Mouse (Mus musculus) activated CD4-positive, CD25-positive, alpha-beta regulatory T cell, adult 4 months (primary cell): ENCODE results near the gene Siah1a. TPM values are rescaled to one million over a fixed set of nuclear protein-coding genes. Genes with fewer than 3 reads are reported as not detected.

Experiments
- ATAC-seq: one replicate; pipeline ENCODE4 v1.8.0; 2017
- polyA plus RNA-seq, 2 experiments: library from polyadenylated mRNA; unstranded; fragments of 100-300 nt; shearing (Covaris generic); gene quantifications; one replicate each; pipeline ENCODE4 v1.2.1; 2017

Siah1a gene
- 1 to 10 TPM; 5.6 to 8.2 TPM for polyA plus RNA-seq

DNA sequence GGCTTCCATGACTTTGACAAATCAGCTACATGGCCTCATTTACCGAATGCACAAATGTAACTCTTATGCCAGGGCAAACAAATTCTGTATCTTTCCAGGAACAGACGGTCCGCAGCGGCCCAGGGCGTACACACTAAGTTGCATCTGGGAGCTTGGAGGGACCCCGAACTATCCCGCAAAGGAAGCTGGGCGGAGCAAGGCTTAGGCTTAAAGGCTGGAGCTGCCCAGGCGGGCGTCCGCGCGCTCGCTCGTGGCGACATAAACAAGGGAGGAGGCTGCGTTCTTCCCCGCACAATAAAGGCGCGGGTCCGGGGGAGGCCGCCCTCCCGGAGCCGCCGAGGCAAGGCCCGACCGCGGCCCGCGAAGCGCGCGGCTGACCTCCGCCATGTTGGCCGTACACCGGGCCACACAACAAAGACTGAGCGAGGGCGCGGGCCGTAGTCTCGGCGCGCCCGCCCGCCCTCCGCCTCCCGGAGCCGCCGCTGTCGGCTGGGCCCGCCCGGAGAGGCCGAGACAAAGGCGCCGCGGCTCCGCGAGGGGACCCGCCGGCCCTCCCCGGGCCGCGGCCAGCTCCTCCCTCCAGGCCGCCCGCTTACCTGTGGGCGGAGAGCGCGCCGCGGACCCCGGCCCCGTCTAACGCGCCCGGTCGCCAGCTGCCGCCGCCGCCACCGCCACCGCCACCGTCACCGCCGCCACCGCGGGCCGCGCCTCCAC is at the start of gene Siah1a, which contains the start of gene Gm10638:
Gene Siah1a, minus strand, starts transcription at position 714 of the 714 bp plus-strand sequence.
Gene Gm10638, plus strand, starts transcription at position 479 of the 714 bp plus-strand sequence.
- peak; percentile 24 for ATAC-seq

DNA sequence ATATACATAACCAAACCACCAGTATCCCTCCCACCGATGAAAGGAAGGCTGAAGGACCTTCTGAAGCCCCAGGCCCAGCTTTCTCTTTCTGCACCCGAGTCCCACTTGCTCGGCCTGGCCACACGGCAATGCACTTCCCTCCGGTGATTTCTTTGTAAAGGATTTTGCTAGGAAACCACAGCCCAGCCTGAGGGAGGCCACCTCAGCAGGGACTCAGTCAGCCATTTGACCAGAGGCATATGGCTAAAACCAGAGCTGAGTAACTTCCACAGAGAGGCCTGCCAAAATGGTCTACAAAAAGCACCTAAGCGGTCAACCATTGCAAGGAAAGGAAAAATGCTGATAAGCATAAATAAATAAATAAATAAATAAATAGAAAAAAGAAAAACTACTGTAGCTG is 49.0 kb upstream of the Siah1a start:
- ATAC-seq = no peak

DNA sequence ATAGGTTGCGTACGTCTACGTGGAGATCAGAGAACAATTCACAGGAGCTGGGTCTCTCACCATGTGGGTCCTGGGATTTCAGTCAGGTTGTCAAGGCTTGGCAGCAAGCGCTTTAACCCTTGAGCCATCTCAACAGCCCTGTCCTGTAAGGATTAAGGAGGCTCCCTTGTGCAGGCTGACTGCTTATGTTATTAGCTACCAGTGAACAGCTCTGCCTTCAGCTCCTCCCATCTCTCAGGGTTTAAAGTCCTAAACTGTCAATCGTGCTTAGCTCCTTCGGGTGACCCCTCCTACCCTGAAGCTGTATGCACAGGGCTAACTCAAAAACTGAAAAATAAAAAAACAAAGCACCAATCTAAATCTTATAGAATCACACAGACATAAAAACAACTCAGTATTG is 45.8 kb upstream of the Siah1a start:
- no peak for ATAC-seq

DNA sequence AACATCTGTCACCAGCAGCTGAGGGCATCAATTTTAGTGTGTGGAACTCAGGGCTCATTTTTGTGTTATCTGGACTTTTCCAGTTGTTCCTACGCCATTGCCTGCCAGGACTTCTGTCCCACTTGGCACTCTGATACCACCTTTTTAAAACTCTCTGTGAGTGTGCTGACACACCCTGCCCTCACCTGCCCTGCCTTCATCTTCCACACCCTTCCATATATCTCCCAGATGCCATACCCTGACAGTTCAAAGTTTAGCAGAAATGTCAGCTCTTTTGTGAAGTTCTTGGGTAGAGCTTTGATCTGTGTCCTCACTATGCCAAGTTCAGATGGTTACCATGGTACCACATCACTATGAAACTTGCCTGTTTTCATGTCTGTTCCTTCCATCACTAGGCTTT is 43.8 kb upstream of the Siah1a start:
- ATAC-seq = no peak

DNA sequence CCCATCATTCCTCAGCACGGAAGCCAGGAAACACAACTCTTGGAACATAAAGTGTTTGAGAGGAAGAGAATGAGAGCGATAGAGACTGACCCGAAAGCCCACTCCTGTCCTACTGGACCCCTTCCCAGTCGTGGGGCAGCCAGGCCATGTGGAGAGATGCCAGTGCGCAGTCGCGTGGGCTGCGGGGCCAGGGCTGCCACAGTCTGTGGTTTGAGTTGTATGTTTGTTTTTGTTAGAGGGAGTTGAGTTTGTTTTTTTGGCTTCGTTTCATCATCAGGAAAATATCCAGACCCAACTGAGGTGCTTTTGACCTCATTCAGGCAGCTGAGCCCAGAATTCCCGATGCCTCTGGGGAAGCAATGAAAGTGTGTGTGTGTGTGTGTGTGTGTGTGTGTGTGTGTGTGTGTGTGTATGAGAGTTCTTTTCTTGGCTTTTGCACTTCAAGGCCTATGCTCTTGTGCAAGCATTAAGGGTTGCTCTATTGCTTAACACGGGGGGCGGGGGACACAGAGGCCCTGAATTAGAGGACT is 42.2 kb upstream of the Siah1a start:
- no peak for ATAC-seq

DNA sequence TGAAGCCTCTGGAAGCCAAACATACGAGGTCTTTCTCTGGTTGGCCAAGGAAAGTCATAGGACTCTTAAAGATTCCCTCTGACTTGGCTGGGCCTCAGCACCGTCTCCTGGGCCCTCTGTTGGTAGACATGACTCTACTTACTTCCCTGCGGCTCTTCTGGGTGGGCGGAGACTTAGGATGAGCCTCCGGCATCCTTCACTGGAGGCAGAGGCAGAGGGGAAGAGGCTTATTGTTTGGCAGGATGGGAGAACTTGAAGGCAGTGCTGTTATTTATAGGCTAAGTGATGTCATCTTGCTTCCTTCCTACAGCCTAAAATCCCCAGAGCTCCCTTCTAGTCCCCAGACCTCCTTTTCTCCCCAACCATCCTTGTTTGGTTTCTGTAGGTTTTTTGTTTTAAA is 40.8 kb upstream of the Siah1a start:
- ATAC-seq = no peak

DNA sequence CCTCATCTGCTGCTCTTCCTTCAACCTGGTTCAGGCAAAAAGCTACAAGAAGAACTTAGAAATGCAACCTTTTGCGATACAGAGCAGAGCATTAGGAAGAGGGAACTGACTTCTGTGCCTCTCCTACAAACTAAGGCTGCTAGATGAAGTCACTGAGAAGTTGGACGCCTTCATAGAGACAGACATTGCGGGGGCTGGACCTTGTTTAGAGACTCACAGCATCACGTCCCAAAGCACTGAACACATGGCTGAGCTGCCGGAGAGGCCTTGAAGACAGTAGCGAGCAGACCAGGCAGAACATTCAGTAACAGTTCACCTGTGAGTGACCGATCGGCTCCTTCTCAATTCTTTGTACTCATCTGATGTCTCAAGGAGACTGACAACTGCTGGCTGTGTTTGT is 35.4 kb upstream of the Siah1a start:
- no peak for ATAC-seq

DNA sequence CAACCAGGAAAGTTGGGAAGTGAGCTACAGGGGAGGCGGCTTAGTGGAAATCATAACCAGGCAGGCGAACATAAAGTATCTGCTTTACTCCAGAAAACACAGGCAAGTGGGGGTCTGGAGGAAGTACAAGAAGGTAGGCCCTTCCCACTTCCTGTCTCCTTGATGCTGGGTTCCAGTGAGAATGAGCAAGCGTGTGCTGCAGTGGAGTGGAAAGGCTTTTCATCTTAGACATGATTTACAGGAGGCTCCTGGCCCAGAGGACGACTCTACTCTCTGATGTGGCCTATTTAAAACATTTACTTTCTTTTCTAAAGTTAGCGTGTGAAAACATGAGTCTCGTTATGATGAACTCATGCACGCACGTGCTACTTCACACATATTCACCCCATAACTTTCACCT is 33.5 kb upstream of the Siah1a start:
- ATAC-seq = peak; percentile 56

DNA sequence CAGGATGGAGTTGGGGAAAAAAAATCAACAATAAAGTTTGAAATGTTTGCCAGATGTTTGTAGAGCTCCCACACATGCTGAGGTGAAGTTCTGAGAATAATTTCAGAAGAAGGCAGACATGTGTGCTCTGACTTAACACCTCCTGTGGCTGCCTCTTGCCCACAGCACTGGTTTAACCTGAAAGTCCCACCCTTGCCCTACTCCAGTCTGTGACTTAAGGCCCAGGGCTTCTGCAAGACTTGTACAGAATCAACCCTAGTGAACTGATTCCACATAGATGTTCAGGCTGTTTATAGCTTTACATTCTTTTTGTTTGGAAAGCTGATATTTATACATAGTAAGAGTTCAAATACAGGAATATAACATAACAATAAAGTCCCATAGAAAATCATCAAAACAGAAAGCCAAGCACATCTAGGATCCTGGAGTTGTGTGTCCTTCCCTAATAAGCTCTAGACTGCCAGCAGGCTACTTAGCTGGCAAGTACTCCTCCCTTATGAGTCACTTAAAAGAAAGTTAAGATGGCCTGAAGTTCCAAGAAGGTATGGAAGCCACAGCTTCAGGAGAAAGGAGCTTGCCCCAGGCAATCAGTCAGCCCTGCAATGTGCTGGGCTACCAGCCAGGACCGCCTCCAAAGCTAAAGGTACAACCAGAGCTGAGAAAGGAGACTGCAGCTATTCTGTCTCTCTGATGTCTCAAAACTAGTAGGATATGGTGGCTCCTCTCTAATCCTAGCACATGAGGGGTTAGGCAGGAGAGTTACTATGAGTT is 24.4 kb upstream of the Siah1a start:
- no peak for ATAC-seq

DNA sequence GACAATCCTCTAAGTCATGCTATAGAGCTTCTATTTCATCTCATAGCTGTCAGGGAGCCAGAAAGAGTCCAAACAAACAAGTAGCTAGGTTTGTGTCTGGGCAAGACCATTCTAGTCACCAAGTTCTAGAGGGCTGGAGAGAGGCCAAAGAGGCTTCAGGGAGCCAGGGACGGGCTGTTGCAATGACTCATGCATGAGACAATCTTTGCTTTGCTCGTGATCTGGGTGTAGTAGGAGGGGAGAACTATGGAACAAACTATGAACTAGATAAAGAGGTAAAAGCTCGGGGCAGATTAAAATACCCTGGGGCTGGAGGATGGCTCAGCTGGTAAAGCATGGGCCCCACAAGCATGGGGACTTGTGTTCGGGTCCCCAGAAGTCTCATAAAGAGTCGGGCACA is 22.8 kb upstream of the Siah1a start:
- ATAC-seq = no peak

DNA sequence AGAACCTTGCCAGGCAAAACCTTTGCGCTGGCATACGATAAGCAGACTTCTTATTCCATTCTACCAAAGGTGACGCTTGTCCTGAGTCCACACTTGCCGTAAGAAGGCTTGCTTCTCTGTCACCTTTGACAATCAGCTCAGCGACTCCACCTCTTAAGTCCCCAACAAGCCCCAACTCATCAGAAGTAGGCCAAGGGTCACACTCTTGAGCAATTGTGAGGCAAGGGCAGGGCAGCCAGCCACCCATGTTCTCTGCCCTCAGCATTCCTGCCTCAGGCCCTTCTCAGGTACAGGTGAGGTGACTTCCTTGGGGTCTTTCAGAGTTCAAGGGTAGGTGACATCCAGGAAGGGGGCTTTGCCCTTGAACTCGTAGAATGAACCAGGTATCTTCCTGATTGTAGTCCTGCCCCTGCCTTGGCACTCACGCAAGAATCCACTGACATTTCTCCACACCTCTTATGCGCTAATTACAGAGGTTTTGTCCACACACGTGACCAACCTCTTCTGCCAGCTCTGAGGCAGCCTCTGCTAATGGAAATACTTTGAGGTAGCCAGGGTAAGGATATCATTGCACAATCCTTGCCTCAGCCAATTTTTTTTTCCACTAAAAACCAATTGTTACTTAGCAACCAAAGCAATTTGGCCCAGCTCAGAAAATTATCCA is 20.9 kb upstream of the Siah1a start:
- ATAC-seq = no peak

DNA sequence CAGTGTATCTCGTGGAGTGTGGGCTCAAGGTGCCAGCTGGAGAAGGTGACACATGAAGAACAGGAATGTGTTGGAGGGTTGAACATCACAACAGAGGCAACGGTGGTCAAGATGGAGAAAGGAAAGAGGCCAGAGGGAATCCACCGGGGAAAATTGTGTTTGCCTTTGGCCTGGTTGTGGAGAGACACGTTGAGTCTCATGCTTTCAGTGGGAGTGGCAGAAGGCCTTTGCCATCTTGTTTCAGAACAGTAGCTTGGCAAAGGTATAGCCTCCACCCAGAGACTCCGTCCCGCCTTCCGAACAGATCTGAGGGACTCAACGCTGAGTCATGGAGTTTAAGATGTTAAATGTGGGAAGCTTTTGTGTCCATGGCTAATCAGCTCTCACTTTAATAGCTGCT is 19.9 kb upstream of the Siah1a start:
- ATAC-seq = no peak

DNA sequence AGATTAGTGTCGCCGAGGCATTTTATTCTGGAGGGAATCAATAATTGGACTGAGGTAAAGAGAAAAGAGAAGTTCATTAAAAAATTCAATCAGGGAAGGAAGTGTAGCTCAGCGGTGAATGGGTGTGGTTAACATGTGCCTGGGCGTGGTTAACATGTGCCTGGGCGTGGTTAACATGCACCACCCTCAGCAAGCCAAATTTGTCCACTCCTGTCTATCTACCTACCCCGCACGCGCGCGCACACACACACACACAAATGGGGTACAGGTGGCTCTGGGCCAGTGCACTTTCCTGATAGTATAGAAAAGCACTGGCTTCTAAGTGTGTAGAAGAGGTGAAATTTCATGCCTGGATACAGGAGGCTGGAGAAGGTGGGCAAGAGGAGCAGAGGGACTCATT is 19.4 kb upstream of the Siah1a start:
- no peak for ATAC-seq

DNA sequence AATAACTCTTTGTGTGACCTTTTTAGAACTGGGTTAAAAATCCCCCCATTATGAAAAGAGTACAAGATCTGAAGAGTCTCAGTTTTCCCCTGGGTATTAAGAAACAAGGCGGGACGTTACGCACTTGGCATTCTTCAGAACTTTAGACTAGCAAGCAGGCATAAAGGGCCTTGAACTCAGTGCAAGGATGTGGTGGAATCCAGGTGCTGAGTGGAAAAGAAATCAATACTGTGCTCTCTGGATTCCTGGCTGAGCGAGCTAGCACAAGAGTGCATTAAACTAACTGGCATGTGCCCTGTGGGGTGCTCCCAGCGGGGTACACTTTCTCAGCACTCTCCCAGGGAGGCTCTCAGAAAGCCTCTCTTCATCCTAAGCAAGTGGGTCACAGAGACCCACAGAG is 17.1 kb upstream of the Siah1a start:
- ATAC-seq = no peak

DNA sequence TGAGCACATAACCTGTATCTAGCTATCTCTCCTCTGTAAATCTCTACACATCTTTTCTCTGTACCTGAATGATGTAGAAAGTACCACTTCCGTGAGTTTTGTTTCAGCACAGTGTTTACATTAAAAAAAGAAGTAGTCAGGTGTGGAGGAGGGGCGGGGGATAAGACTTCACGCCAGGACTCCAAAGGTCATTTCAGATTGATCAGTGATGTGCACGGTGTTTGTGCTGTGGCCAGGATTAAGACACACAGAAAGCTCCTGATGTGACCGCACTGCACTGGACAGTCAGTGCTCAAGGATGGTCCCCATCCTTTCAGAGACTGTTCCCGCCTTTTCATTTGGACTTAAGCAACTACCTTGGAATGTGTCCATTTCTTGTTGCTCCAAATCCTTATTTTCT is 15.0 kb upstream of the Siah1a start:
- no peak for ATAC-seq

DNA sequence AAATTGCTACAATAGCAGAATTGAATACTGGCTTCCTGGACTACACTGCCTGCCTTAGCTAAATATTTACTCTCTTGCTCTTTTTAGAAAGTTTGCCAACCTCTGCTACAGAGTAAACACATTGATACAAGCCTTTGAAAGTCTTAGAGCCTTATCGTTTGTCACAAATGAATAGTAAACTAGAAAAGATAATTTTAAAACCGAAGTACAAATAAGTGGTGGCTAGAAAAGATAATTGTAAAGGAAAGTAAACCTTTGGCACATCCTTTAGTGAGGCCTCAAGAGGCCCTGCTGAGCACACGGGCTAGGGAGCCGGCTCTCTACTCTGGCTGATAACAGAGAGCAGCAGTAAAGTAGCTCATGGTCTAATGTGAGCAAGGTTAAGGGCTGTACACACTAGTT is 13.4 kb upstream of the Siah1a start:
- ATAC-seq = no peak

DNA sequence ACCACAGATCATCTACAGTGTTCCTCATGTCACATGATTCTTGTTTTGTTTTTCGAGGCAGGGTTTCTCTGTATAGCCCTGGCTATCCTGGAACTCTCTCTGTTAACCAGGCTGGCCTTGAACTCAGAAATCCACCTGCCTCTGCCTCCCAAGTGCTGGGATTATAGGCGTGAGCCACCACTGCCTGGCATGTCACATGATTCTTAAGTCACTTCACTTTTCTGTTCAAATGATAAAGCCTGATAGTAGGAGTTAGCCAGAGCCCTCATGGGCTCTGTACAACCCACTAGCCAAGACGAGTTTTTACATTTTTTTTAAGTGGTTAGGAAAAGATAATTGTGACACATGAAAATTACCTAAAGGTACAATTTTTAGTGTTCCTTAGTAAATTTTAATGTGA is 12.9 kb upstream of the Siah1a start:
- no peak for ATAC-seq

DNA sequence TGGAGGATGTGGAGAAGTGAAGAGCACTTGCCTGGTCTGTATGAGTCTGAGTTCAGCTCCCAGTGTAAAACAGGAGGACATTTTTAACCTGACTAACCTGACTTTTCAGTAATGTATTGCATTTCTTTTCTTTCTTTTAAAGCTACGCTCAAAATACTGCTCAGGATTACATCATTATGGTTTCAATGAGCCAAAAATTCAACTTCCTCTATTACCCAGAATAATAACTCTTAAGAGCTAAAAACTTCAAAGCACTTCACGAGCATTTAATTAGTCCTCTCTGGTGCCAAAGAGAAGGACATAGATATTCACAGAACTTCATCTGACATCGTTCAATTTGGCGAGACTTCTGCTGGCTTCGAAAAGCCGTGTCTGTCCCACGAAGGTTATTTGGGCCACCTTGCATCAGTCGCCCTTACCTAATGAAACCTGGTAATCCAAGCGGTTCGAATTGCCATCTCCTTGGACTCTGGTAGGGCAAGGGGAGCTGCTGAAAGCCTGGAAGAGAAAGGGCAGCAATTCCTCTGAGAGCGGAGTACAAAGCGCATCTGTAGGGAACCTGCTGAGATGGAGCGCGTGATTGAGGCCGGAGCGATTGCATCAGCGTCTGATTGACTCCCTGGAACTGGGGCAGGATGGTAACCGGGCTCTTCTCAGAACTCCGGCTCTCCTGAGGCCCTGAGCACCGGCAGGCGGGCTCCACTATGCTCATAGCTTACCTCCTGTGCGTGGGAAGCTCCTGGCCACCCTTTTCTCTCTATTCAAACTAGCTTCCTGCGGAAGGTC is 11.4 kb upstream of the Siah1a start:
- ATAC-seq = no peak

DNA sequence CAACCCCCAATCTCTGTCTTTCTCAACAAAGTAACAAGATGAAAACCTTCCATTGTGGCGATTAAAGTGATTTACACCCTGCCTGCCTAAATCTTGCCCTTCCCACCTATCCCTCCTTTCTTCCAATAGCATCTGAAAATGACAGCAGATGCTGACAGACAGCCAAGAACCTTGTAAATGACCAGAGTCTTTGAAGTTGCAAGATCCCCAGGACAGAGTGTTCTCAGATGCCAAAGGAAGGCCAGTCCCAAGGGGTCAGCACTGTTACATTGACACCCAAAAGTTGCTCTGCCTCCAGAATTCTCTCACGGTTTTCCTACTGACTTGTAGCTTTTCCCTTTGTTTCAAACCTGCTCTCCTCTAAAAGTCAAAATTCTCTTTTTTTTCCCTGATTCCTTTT is 4.1 kb upstream of the Siah1a start:
- ATAC-seq = no peak

DNA sequence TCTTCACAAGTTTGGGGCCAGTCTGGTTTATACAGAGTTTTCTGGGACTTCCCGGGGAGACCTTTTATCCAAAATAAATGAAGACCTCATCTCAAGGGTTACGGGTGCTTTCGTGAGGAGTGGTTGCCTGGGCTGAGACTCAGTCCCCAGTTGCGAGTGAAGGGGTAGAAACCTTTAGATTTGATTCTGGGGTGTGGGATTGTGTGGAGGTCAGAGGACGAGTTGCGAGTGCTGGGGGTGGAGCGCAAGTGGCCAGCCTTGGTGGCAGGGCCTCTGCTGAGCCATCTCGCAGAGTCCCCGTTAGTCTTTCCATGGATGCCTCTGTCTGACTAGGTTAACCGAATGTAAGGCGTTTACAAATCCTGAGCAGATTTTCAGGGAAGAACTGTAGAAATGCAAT is 777 bp upstream of the Siah1a start:
- ATAC-seq = no peak

DNA sequence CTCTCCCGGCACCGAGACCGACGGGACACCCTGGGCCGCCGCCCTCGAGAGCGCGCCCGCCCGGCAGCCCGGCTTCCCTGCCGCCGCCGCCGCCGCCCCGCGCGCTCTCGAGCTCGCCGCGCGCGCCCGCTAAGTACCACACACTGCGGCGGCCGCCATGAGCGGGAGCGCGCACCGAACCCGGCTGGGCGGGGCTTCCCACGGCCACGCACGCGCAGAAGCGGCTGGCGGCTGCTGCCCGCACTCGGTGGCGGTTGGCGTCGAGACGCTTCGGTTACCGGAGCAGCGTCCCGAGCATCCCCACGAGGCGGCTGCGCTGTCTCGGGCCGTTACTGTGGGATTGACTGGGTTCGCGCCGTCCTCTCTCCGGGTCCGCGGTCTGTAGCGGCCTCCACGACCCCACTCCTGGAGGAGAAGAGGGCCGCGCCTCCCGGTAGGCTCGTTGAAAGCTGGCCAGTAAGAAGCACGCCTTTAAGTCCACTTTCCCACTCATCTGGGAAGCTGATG is 254 bp upstream of the Siah1a start:
- peak; percentile 65 for ATAC-seq
